Mouse (Mus musculus) thymus, adult 2 months (tissue): ENCODE measurements around the gene Tmprss7. TPM values are rescaled to one million over a fixed set of nuclear protein-coding genes. Genes with fewer than 3 reads are reported as not detected.

Experiments used
- DNase-seq: peaks from one replicate; pipeline ENCODE4 v3.0.0; 2021
- H3K27ac ChIP-seq: fragments of 200-500 bp; 2 replicates; pipeline ENCODE4 v1.5.1; 2012; ENCODE audit warnings: low read length, control low read depth; ENCODE audit not compliant: control insufficient read depth, insufficient read depth
- H3K27me3 ChIP-seq: fragments of 200-500 bp; 2 replicates; pipeline ENCODE4 v1.6.1; 2012; ENCODE audit warnings: mild to moderate bottlenecking, low read length, moderate library complexity, mixed read lengths; ENCODE audit not compliant: control insufficient read depth, insufficient read depth
- H3K36me3 ChIP-seq: fragments of 200-500 bp; 2 replicates; pipeline ENCODE4 v1.6.1; 2012; ENCODE audit warnings: mild to moderate bottlenecking, low read length, moderate library complexity; ENCODE audit not compliant: control insufficient read depth, insufficient read depth
- H3K4me1 ChIP-seq: fragments of 200-500 bp; replicated peaks from 2 replicates; pipeline ENCODE4 v1.6.1; 2012; ENCODE audit warnings: low read length; ENCODE audit not compliant: control insufficient read depth, insufficient read depth
- H3K4me3 ChIP-seq: fragments of 200-500 bp; 2 replicates; pipeline ENCODE4 v1.5.1; 2012; ENCODE audit warnings: mild to moderate bottlenecking, low read length, control low read depth, moderate library complexity; ENCODE audit not compliant: control insufficient read depth, insufficient read depth
- CTCF ChIP-seq: fragments of 200-500 bp; IDR thresholded peaks from 2 replicates; pipeline ENCODE4 v1.5.1; 2012; ENCODE audit warnings: mild to moderate bottlenecking, control low read depth, low read length, moderate library complexity, borderline replicate concordance; ENCODE audit not compliant: control insufficient read depth, poor library complexity, insufficient read depth; ENCODE audit errors: extremely low read depth
- POLR2A ChIP-seq: fragments of 200-500 bp; IDR thresholded peaks from 2 replicates; pipeline ENCODE4 v1.6.1; 2012; ENCODE audit warnings: mild to moderate bottlenecking, low read length, control low read depth, moderate library complexity; ENCODE audit not compliant: control insufficient read depth, poor library complexity, insufficient read depth; ENCODE audit errors: extremely low read depth
- WGBS: fragments of 180-500 bp; shearing (Covaris S2); methylation state at CpG from one replicate; pipeline ENCODE4 v1.1.7; 2018; 5-methylcytosine and 5-hydroxymethylcytosine counted together
- polyA plus RNA-seq: library from polyadenylated mRNA; depleted of rRNA; stranded (reverse); fragments of >200 nt; gene quantifications from 2 replicates; pipeline ENCODE4 v1.2.3, GENCODE M21; 2012; rRNA removed

Tmprss7 gene
- 0.07 and 0.34 TPM in 2 replicates for polyA plus RNA-seq

DNA sequence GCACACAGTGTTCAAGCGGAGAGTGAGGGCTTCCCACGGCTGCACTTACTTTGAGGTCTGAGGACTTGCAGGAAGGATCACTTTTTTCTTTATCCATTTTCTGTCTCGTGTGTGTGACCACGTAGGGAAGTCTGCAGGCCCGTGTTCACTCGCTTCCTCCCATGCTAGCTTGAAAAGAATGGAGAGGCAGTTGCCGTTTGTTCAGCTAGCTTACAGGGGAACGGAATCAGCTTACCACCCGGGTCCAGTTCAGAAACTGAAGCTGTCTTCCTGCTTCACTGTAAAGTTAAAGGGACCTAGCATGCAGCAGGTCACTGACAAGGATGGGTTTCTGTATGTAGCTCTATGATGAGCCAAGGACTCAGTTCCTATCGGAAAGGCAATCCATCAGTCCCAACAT lies at the start of gene Tmprss7:
Gene Tmprss7 (minus strand): TSS at position 101 of the 400 bp plus-strand sequence.
- TF ChIP-seq POLR2A (no peak), CTCF (no peak)
- Histone ChIP-seq H3K36me3 (no peaks in the 10 kb centered on the region), H3K27me3 (no peaks in the 10 kb centered on the region), H3K4me3 (no peak within 1 kb of the TSS), H3K4me1 (no peaks in the 10 kb centered on the region; the same call in 1 of the 2 replicates), H3K27ac (no peak within 1 kb of the TSS)
- WGBS = 47% methylated on average over 10 of the region's 10 CpGs
- no peak for DNase-seq

DNA sequence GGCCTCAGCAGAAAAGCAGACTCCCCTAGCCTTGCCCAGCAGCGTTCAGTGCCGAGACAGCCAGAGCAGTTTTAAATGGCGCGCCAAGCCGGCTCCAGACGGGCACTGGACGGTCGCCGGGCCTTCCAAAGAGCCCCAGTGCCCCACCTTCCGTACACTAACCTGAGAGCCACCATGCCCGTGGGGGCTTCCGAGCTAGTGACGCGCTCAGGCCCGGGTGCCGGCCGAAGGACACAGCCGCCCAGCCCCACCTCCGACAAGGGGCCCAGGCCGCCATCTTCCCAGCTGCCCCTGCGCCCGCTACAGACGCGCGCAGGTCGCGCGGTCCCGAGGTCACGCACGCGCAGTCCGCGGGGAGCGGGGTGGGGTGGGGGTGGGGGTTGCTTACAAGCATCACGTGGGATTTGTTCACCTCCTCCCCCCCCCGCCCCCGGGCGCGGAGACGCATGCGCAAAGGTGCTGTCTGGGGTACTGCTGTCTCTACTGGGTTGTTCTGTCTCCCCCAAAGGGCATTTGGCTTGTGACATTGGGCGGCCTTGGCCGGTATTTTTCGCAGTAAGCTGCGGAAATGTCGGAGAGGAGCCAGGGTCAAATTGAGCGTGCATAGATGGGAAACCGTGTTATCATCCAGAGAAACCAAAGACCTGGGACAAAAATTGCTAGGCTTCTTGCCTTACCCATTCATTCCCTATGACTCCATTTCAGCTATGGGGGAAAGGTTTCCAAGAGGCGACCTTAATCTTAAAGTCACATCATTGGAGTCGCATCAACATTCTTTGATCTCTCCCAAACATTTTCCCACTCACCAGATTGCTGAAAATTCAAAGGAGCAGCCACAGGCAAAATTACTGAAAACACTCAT lies 49.4 kb upstream of the Tmprss7 start, which contains the start of gene Abhd10:
Gene Abhd10 (minus strand): TSS at position 341 of the 862 bp plus-strand sequence.
- under 1% methylated on average over 51 of the region's 51 CpGs for WGBS
- H3K4me1 ChIP-seq = 0 out of 2 replicates have a peak, but pooled peaks cover 2% of the 10 kb centered on the region
- H3K27ac ChIP-seq = no peak within 1 kb of the TSS
- no peaks in the 10 kb centered on the region for H3K27me3 ChIP-seq
- H3K36me3 ChIP-seq = no peaks in the 10 kb centered on the region
- TF ChIP-seq CTCF = 0 out of 2 replicates have a peak, but pooled peaks have one; percentile 31
- peak; percentile 95 for TF ChIP-seq POLR2A
- DNase-seq = peak; percentile 95
- peak within 1 kb of the TSS; percentile 95 for H3K4me3 ChIP-seq

DNA sequence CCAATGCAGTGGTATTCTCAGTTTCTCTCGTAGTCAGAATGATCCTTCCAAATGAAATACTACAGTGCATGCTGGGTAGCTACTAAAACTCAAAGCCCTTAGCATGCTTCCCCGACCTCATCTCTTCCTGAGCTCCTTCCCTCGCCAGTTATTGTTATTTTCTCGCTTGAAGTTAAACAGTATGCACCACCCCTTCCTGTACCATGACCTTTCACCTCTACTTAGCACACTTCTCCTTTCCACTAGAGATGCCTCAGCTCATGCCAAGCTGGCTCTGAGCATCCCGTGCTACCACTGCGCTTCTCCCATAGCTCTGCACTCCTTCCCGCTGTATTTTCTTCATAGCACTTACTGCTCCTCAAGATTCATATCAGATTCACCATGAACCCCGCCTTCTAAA lies 44.4 kb upstream of the Tmprss7 start:
- H3K36me3 ChIP-seq = peaks cover 39% of the 10 kb centered on the region
- no peak for DNase-seq

DNA sequence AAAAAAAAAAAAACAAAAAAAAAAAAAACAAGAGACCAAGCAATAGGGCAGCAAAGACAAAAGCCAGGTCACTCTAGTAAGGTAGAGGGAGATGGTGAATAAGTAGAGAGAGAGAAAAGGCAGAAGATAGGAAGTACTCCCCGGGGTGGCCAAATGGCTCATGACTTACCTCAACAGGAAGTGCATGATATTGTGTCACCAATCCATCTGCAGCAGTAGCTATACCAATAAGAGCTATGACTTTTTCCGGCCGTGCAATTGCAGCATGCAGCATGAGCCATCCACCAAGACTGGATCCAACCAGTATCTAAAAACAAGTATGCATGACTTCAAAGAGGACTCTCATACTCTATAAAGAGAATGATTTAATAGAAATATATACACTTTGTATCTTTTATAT lies 43.3 kb upstream of the Tmprss7 start:
- no peak for DNase-seq
- H3K27me3 ChIP-seq = no peaks in the 10 kb centered on the region
- peaks cover 46% of the 10 kb centered on the region for H3K36me3 ChIP-seq
- TF ChIP-seq CTCF (no peak), POLR2A (no peak)
- H3K4me3 ChIP-seq = no peak overlapping the region
- WGBS = 78% methylated on average over 3 of the region's 3 CpGs
- no peak overlapping the region for H3K27ac ChIP-seq
- no peaks in the 10 kb centered on the region for H3K4me1 ChIP-seq

More for the DNA sequence above, 44.4 kb upstream of the Tmprss7 start:
- 89% methylated on average over 8 of the region's 8 CpGs for WGBS
- Histone ChIP-seq H3K4me3 (no peak overlapping the region), H3K27ac (no peak overlapping the region), H3K27me3 (no peaks in the 10 kb centered on the region), H3K4me1 (0 out of 2 replicates have a peak, but pooled peaks cover under 1% of the 10 kb centered on the region)
- TF ChIP-seq POLR2A = no peak
- no peak for TF ChIP-seq CTCF

DNA sequence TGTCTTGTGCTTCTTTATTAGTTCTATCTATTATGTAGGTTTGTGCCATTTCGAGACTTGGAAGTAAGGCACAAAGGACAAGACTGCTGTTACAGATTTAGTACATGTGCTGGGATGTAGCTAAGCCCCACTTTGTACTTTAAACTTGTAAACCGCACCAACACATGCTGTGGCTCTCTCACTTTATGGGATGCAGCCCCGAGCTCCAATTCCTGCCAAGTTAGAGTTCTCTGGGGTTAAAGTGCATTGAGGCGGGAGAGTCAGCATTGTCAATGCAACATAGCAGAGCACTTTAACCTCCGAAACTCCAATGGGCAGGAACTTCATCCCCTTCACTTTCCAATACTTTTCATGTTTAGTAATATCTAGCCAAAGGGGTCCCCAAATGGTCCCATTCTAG lies 35.7 kb upstream of the Tmprss7 start:
- 97% methylated on average over 5 of the region's 5 CpGs for WGBS
- no peak for TF ChIP-seq CTCF
- TF ChIP-seq POLR2A = no peak
- Histone ChIP-seq H3K4me3 (no peak overlapping the region), H3K27ac (no peak overlapping the region), H3K36me3 (peaks cover 24% of the 10 kb centered on the region), H3K4me1 (peaks cover 7% of the 10 kb centered on the region), H3K27me3 (no peaks in the 10 kb centered on the region; the same call in 1 of the 2 replicates)
- DNase-seq = no peak

DNA sequence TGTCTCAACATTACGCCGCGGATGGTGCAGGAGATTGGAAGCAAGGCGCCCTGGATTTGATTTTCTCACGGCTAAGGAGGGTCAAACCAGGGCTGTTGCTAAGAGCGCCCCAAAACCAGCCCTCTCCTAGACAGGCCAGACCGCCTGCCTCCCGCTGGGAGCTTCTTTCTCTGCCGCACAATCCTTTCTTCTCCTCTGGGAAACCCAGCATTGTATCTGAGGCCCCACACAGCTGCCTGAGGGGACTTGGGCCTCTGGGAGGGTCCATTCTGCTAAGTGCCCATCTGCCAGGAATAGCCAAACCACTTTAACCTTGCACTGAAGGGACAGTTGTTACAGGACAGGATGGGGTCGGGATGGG lies 31.3 kb upstream of the Tmprss7 start:
- no peak for DNase-seq
- 30% methylated on average over 10 of the region's 10 CpGs for WGBS
- H3K4me3 ChIP-seq = no peak overlapping the region

More for the DNA sequence above, 31.3 kb upstream of the Tmprss7 start:
- Histone ChIP-seq H3K27me3 (no peaks in the 10 kb centered on the region; the same call in 1 of the 2 replicates), H3K36me3 (no peaks in the 10 kb centered on the region), H3K27ac (no peak overlapping the region), H3K4me1 (peaks cover 11% of the 10 kb centered on the region)
- TF ChIP-seq POLR2A (no peak), CTCF (no peak)
